Mouse (Mus musculus) stomach, embryonic 14.5 days (tissue): ENCODE measurements around the gene 4930583I09Rik. TPM values are rescaled to one million over a fixed set of nuclear protein-coding genes. Genes with fewer than 3 reads are reported as not detected.

ENCODE experiments used
- ATAC-seq: fragments of 200-750 bp; cut with Nextera tagmentation; 2 replicates; pipeline ENCODE4 v1.8.0; 2017; ENCODE audit warnings: low read depth, moderate TSS enrichment; ENCODE audit not compliant: insufficient number of reproducible peaks, insufficient read depth, low FRiP score
- H3K27ac ChIP-seq: fragments of 300-500 bp; sonication (generic); 2 replicates; pipeline ENCODE4 v1.5.1; 2014; ENCODE audit warnings: mild to moderate bottlenecking, low read length, moderate library complexity, mixed read lengths
- H3K27me3 ChIP-seq: fragments of 300-500 bp; sonication (generic); 2 replicates; pipeline ENCODE4 v1.6.1; 2014; ENCODE audit warnings: low read length, control low read depth, mixed read lengths; ENCODE audit not compliant: control insufficient read depth, insufficient read depth
- H3K36me3 ChIP-seq: fragments of 300-500 bp; sonication (generic); 2 replicates; pipeline ENCODE4 v1.6.1; 2014; ENCODE audit warnings: mild to moderate bottlenecking, control low read depth, low read length, moderate library complexity, mixed read lengths; ENCODE audit not compliant: control insufficient read depth, insufficient read depth
- H3K4me1 ChIP-seq: fragments of 300-500 bp; sonication (generic); 2 replicates; pipeline ENCODE4 v1.6.1; 2014; ENCODE audit warnings: low read length, control low read depth, mixed read lengths; ENCODE audit not compliant: control insufficient read depth, insufficient read depth
- H3K4me2 ChIP-seq: fragments of 300-500 bp; sonication (generic); replicated peaks from 2 replicates; pipeline ENCODE4 v1.6.1; 2014; ENCODE audit warnings: low read depth, low read length, control low read depth
- H3K4me3 ChIP-seq: fragments of 300-500 bp; sonication (generic); 2 replicates; pipeline ENCODE4 v1.5.1; 2014; ENCODE audit warnings: low read depth, low read length, control low read depth
- H3K9ac ChIP-seq: fragments of 300-500 bp; sonication (generic); replicated peaks from 2 replicates; pipeline ENCODE4 v1.6.1; 2014; ENCODE audit warnings: low read depth, mild to moderate bottlenecking, control low read depth, low read length, moderate library complexity, mixed read lengths
- H3K9me3 ChIP-seq: fragments of 300-500 bp; sonication (generic); 2 replicates; pipeline ENCODE4 v1.6.1; 2016; ENCODE audit warnings: low read depth, low read length, control low read depth; ENCODE audit not compliant: control insufficient read depth
- WGBS: fragments of 180-500 bp; shearing (Covaris S2); extraction: QIAGEN DNeasy Blood & Tissue Kit; methylation state at CpG from one replicate; pipeline ENCODE4 v1.1.7; 2014; 5-methylcytosine and 5-hydroxymethylcytosine counted together
- polyA plus RNA-seq: library from polyadenylated mRNA; unstranded; fragments of >200 nt; fragmentation: Nextera tagmentation; extraction: Ambion mirVana; gene quantifications from 2 replicates; pipeline ENCODE4 v1.2.1, GENCODE M21; 2014

4930583I09Rik gene
- polyA plus RNA-seq, 1 experiment from 2014 or later, result not detected

DNA sequence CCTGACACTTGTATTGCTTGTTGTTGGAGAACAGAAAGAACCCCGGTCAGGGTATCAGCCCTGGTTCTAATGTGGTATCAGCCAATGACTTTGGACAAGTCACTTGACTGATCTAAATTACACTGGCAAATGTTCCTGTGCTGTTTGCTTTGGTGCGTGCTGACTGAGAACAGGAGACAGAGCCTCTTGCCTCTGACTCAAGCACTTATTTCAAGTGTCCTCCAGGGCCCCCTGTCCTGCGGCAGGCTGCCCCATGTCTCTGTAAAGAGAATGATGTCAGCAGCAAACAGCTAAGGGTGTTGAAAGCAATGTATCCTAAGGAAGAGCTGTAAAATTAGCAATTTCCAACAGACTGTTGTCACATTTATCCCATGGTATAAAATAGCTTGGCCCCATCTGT is 46.7 kb downstream of the 4930583I09Rik start:
- H3K4me3 ChIP-seq, result no peak overlapping the region
- H3K9ac ChIP-seq, result no peak overlapping the region
- WGBS, result 39% methylated on average over 3 of the region's 3 CpGs
- no peak for ATAC-seq
- no peaks in the 10 kb centered on the region for H3K4me1 ChIP-seq
- no peak overlapping the region for H3K4me2 ChIP-seq
- no peaks in the 10 kb centered on the region for H3K27me3 ChIP-seq
- no peaks in the 10 kb centered on the region for H3K36me3 ChIP-seq
- no peaks in the 10 kb centered on the region for H3K9me3 ChIP-seq
- H3K27ac ChIP-seq, result no peak overlapping the region

DNA sequence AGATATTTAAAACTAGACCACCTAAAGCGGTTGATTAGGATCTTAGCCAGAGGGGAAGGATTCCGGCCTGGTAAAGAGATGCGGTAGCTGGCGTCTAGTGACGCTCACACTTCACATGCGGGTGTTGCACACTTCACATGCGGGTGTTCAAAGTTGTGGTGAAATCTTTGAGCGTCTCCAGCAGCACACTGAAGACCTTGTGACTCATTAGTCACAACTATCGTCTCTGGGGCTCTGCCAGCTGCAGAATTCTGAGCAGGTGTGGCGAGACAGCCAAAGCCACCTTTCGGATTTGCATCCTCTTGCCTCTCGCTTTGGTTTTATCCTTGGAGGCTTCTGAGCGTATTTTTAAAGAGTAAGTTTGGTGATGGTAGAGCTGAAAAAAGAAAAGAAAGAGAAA is 47.6 kb downstream of the 4930583I09Rik start:
- H3K27me3 ChIP-seq, result no peaks in the 10 kb centered on the region
- no peak overlapping the region for H3K9ac ChIP-seq
- H3K36me3 ChIP-seq, result no peaks in the 10 kb centered on the region
- ATAC-seq, result no peak
- H3K4me1 ChIP-seq, result no peaks in the 10 kb centered on the region
- no peaks in the 10 kb centered on the region for H3K9me3 ChIP-seq
- no peak overlapping the region for H3K27ac ChIP-seq
- no peak overlapping the region for H3K4me2 ChIP-seq
- H3K4me3 ChIP-seq, result no peak overlapping the region
- 85% methylated on average over 13 of the region's 13 CpGs for WGBS

DNA sequence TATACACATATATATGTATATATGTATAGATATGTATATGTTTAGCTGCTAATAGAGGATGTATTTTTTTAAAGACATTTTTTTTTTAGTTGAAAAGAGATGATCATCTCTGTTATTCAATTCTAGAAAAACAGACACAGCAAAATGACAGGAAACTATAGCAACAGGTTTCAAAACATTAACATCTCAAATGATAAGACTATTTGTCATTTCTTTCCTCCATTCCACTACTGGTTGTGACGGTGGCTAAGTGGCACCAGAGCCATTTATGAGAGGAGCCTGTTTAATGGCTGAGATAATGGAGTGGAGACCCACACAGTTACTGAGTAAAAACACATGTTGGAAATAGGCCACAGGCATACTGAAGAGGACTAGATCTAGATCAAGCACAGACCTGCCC is 49.9 kb downstream of the 4930583I09Rik start:
- no peaks in the 10 kb centered on the region for H3K27me3 ChIP-seq
- H3K4me2 ChIP-seq, result no peak overlapping the region
- ATAC-seq, result no peak
- no peak overlapping the region for H3K9ac ChIP-seq
- WGBS, result 39% methylated on average over 1 of the region's 1 CpGs
- H3K27ac ChIP-seq, result no peak overlapping the region
- no peaks in the 10 kb centered on the region for H3K9me3 ChIP-seq
- no peak overlapping the region for H3K4me3 ChIP-seq
- no peaks in the 10 kb centered on the region for H3K4me1 ChIP-seq
- no peaks in the 10 kb centered on the region for H3K36me3 ChIP-seq

Other genes with a start within 250 kb of the 4930583I09Rik start
- 16.1 and 19.5 TPM in 2 replicates for gene Man2a1, start 235.3 kb downstream of the 4930583I09Rik start, polyA plus RNA-seq